Mouse (Mus musculus): ENCODE data around the gene Mchr1.

The Mchr1 gene

GRCm38 (mm10) chr15:81273361-81273760 is 38.1 kb downstream of the Mchr1 start:
- DNase-seq (ENCODE audit: low spot score): no peak

DNA sequence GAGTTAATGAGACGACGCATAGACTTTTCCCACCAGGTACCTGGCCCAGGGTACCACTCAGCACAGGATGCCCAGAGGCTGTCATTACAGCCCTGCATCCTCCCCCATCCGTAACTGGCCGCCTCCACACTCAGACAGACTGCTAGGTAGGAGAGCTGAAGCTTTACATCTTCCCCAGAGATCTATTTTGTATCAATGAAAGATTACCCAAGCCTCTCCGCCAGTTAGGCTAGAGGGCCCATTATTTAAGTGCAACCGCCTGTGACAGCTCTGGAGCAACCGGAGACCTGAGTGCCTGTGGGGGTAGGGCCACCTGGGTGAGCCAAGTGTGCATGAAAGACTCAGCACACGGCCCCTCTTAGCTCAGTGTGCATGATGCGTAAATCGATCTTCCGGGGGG is 42.6 kb downstream of the Mchr1 start:
- no peak for DNase-seq (ENCODE audit: low spot score)

- DNase-seq (ENCODE audit: low spot score): no peak
Observed at GRCm38 (mm10) chr15:81278699-81279098, 43.4 kb downstream of the Mchr1 start.

DNA sequence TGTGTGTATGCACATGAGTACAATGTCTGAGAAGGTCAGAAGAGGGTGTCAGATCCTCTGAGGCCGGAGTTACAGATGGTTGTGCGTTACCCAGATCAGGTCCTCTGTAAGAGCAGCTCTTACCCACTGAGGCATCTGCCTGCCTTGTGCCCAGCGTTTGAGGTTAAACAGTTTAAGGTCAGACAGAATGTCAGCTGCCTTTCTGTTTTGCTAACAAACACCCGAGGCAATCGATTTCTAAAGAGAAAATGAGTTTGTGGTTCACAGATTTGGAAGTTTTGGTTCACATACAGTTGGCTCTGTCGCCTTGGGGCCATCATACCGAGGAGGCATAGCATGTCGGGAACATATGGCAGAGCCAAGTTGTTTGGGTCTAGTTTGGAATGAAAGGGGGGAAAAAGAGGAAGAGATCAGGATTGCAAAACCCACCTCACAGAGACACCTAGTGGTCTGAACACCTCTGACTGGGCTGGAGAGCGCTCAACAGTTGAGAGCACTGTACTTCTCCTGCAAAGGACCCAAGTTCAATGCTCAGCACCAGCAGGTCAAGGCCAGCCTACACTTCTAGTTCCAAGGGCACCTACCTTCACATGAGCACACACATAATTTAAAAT is 48.9 kb downstream of the Mchr1 start:
- no peak for DNase-seq (ENCODE audit: low spot score)

All from urinary bladder, postnatal 25 days (tissue).